Mouse (Mus musculus) kidney, adult 18-20 months (tissue): ENCODE data around the gene Pecam1.
"Not testable (repeated sequence)": the region's sequence is repeated elsewhere in the genome, so short reads cannot be mapped to it uniquely, and the experiment has no call there.

Experiments used
- DNase-seq: peaks from one replicate; pipeline ENCODE4 v3.0.0; 2021

The Pecam1 gene

GRCm38 (mm10) chr11:106728402-106729366 is 21.7 kb downstream of the Pecam1 start:
- DNase-seq, result no peak

GRCm38 (mm10) chr11:106727967-106728366 is 22.5 kb downstream of the Pecam1 start:
- no peak for DNase-seq

GRCm38 (mm10) chr11:106724916-106725235 is 25.6 kb downstream of the Pecam1 start:
- DNase-seq, result not testable (repeated sequence)

GRCm38 (mm10) chr11:106724176-106724915 is 26.1 kb downstream of the Pecam1 start:
- DNase-seq, result no peak

GRCm38 (mm10) chr11:106723611-106724125 is 26.8 kb downstream of the Pecam1 start:
- DNase-seq, result no peak

GRCm38 (mm10) chr11:106722831-106723361 is 27.5 kb downstream of the Pecam1 start:
- DNase-seq, result no peak

GRCm38 (mm10) chr11:106720379-106720778 is 30.0 kb downstream of the Pecam1 start:
- DNase-seq, result no peak

GRCm38 (mm10) chr11:106716568-106716967 is 33.9 kb downstream of the Pecam1 start:
- no peak for DNase-seq

GRCm38 (mm10) chr11:106715066-106715465 is 35.4 kb downstream of the Pecam1 start:
- peak; percentile 45 for DNase-seq

- DNase-seq, result no peak
Measured at GRCm38 (mm10) chr11:106710789-106711188, 39.6 kb downstream of the Pecam1 start.

- DNase-seq, result no peak
Measured at GRCm38 (mm10) chr11:106709227-106709985, 41.0 kb downstream of the Pecam1 start.

GRCm38 (mm10) chr11:106707866-106708265 is 42.6 kb downstream of the Pecam1 start:
- no peak for DNase-seq

- DNase-seq, result no peak
Measured at GRCm38 (mm10) chr11:106707085-106707484, 43.3 kb downstream of the Pecam1 start.

GRCm38 (mm10) chr11:106706212-106706611 is 44.2 kb downstream of the Pecam1 start:
- no peak for DNase-seq

GRCm38 (mm10) chr11:106704399-106705111 is 45.9 kb downstream of the Pecam1 start:
- no peak for DNase-seq

GRCm38 (mm10) chr11:106703931-106704330 is 46.5 kb downstream of the Pecam1 start:
- no peak for DNase-seq

- no peak for DNase-seq
Measured at GRCm38 (mm10) chr11:106702584-106702983, 47.8 kb downstream of the Pecam1 start.

- DNase-seq, result no peak
Measured at GRCm38 (mm10) chr11:106701589-106701988, 48.8 kb downstream of the Pecam1 start.

GRCm38 (mm10) chr11:106699083-106699482 is 51.3 kb downstream of the Pecam1 start:
- DNase-seq, result no peak

GRCm38 (mm10) chr11:106698289-106698688 is 52.1 kb downstream of the Pecam1 start:
- DNase-seq, result no peak

- no peak for DNase-seq
Measured at GRCm38 (mm10) chr11:106695917-106696316, 54.5 kb downstream of the Pecam1 start.

GRCm38 (mm10) chr11:106692890-106693289 is 57.5 kb downstream of the Pecam1 start:
- no peak for DNase-seq
